Mouse (Mus musculus): ENCODE data around the gene Coro6. TPM values are rescaled to one million over a fixed set of nuclear protein-coding genes. Genes with fewer than 3 reads are reported as not detected.

The Coro6 gene
- total and polyA plus RNA-seq, 3 experiments, result 0.04 to 0.18 TPM; not detected in 1

GRCm38 (mm10) chr11:77492311-77492871 is 30.2 kb downstream of the Coro6 start:
- DNase-seq (ENCODE audit: low read depth, low spot score), result peak; percentile 90
- Histone ChIP-seq H3K27ac (ENCODE audit: control insufficient read depth, low read depth, low read length) (peak overlapping the region; percentile 96), H3K4me3 (ENCODE audit: control insufficient read depth in 1 of 2, insufficient read depth in 1 of 2, low read depth in 2 of 2, low read length in 2 of 2) (peak overlapping the region; percentile 86 to 90), H3K36me3 (ENCODE audit: control insufficient read depth in 1 of 2, insufficient read depth in 2 of 2, low read length in 2 of 2) (peaks cover 0 to 25% of the 10 kb centered on the region in 2 experiments; a peak in 2 of 4 replicates), H3K4me1 (ENCODE audit: control insufficient read depth in 1 of 2, insufficient read depth in 2 of 2, low read length in 2 of 2) (peaks cover 2 to 34% of the 10 kb centered on the region in 2 experiments; a peak in 3 of 4 replicates), H3K79me2 (ENCODE audit: control insufficient read depth, insufficient read depth, low read length, poor library complexity) (peaks cover 58% of the 10 kb centered on the region), H3K27me3 (ENCODE audit: control insufficient read depth in 1 of 2, insufficient read depth in 2 of 2, low read length in 2 of 2) (no peaks in the 10 kb centered on the region), H3K9me3 (replicated peaks; ENCODE audit: insufficient read depth, low read length) (no peaks in the 10 kb centered on the region), H3K9ac (ENCODE audit: control insufficient read depth, low read depth, low read length, poor library complexity, severe bottlenecking) (peak overlapping the region; percentile 93)
- TF ChIP-seq MAZ (IDR thresholded peaks at IDR 0.05; ENCODE audit: low read depth, low read length), result 0 out of 2 replicates have a peak, but pooled peaks have one; percentile 57
- TF ChIP-seq MYB (IDR thresholded peaks at IDR 0.05; ENCODE audit: low read depth, low read length), result no peak
- no peak for TF ChIP-seq GABPA (IDR thresholded peaks at IDR 0.05; ENCODE audit: low read depth, low read length)
- 0 out of 2 replicates have a peak, but pooled peaks have one; percentile 45 for TF ChIP-seq ETS1 (IDR thresholded peaks at IDR 0.05; ENCODE audit: low read depth, low read length)
- TF ChIP-seq JUND (IDR thresholded peaks at IDR 0.05; ENCODE audit: low read depth, low read length), result no peak
- TF ChIP-seq HCFC1 (IDR thresholded peaks at IDR 0.05; ENCODE audit: low read depth, low read length), result peak; percentile 61
- TF ChIP-seq MXI1 (IDR thresholded peaks at IDR 0.05; ENCODE audit: low read depth, low read length), result peak; percentile 98
- peak; percentile 97 for TF ChIP-seq MAX (IDR thresholded peaks at IDR 0.05; ENCODE audit: low read length)
- TF ChIP-seq NELFE (IDR thresholded peaks at IDR 0.05; ENCODE audit: low read depth, low read length), result no peak
- no peak for TF ChIP-seq ZKSCAN1 (IDR thresholded peaks at IDR 0.05; ENCODE audit: low read depth, low read length)
- no peak for TF ChIP-seq TCF12 (IDR thresholded peaks at IDR 0.05; ENCODE audit: low read depth, low read length)
- no peak for TF ChIP-seq KAT2A (conservative IDR thresholded peaks at IDR 0.05; ENCODE audit: low read depth, low read length)
- TF ChIP-seq SIN3A (IDR thresholded peaks at IDR 0.05; ENCODE audit: low read length), result peak; percentile 86
- TF ChIP-seq ZC3H11A (IDR thresholded peaks at IDR 0.05; ENCODE audit: low read depth, low read length), result no peak
- TF ChIP-seq MAFK (IDR thresholded peaks at IDR 0.05; ENCODE audit: borderline replicate concordance, low read depth, low read length), result no peak
- no peak for TF ChIP-seq ZMIZ1 (IDR thresholded peaks at IDR 0.05; ENCODE audit: low read depth, low read length)
- no peak for TF ChIP-seq POLR2AphosphoS5 (IDR thresholded peaks at IDR 0.05; ENCODE audit: borderline replicate concordance, low read depth, low read length)
- TF ChIP-seq MYC (IDR thresholded peaks at IDR 0.05; ENCODE audit: low read depth, low read length), result peak; percentile 99
- peak; percentile 72 for TF ChIP-seq BHLHE40 (IDR thresholded peaks at IDR 0.05; ENCODE audit: borderline replicate concordance, low read depth, low read length)
- TF ChIP-seq USF1 (IDR thresholded peaks at IDR 0.05; ENCODE audit: low read depth, low read length), result peak; percentile 73
- 0 out of 4 replicates have a peak, but pooled peaks of 1 of the 2 experiments have one; percentile 16 for TF ChIP-seq POLR2A (IDR thresholded peaks at IDR 0.05; ENCODE audit: control insufficient read depth in 1 of 2, insufficient read depth in 1 of 2, low read depth in 1 of 2, low read length in 2 of 2, poor library complexity in 1 of 2)
- no peak for TF ChIP-seq RAD21 (IDR thresholded peaks at IDR 0.05; ENCODE audit: low read depth, low read length)
- TF ChIP-seq SMC3 (IDR thresholded peaks at IDR 0.05; ENCODE audit: low read depth, low read length), result no peak
- no peak for TF ChIP-seq GATA1 (IDR thresholded peaks at IDR 0.05; ENCODE audit: low read depth, low read length)
- no peak for TF ChIP-seq RCOR1 (IDR thresholded peaks at IDR 0.05; ENCODE audit: low read depth, low read length)
- TF ChIP-seq TAL1 (IDR thresholded peaks at IDR 0.05; ENCODE audit: low read length), result no peak
- no peak for TF ChIP-seq USF2 (IDR thresholded peaks at IDR 0.05; ENCODE audit: borderline replicate concordance in 1 of 2, insufficient read depth in 1 of 2, low read depth in 1 of 2, low read length in 2 of 2)
- no peak for TF ChIP-seq ELF1 (IDR thresholded peaks at IDR 0.05; ENCODE audit: low read depth, low read length)
- no peak for TF ChIP-seq E2F4 (IDR thresholded peaks at IDR 0.05; ENCODE audit: borderline replicate concordance, low read depth, low read length)
- no peak for TF ChIP-seq CTCF (IDR thresholded peaks at IDR 0.05 in 2 of 3, conservative IDR thresholded peaks at IDR 0.05 in 1 of 3; ENCODE audit: control insufficient read depth in 1 of 3, insufficient read depth in 1 of 3, low read depth in 2 of 3, low read length in 3 of 3, poor library complexity in 1 of 3, severe bottlenecking in 1 of 3)
- peak; percentile 74; the same call in 1 of the 2 replicates for TF ChIP-seq CHD1 (IDR thresholded peaks at IDR 0.05; ENCODE audit: low read depth, low read length)
- peak; percentile 38; the same call in 1 of the 2 replicates for TF ChIP-seq CHD2 (IDR thresholded peaks at IDR 0.05; ENCODE audit: low read length)
- TF ChIP-seq TBP (IDR thresholded peaks at IDR 0.05; ENCODE audit: low read depth, low read length), result 0 out of 2 replicates have a peak, but pooled peaks have one; percentile 9
- peak; percentile 76 for TF ChIP-seq NRF1 (IDR thresholded peaks at IDR 0.05; ENCODE audit: insufficient read depth, low read depth, low read length, poor library complexity, severe bottlenecking)
- no peak for TF ChIP-seq MEF2A (IDR thresholded peaks at IDR 0.05; ENCODE audit: extremely low read depth, insufficient replicate concordance, low read depth, low read length, poor library complexity, severe bottlenecking)
- TF ChIP-seq ZNF384 (IDR thresholded peaks at IDR 0.05; ENCODE audit: low read depth, low read length), result no peak
